Mouse (Mus musculus) heart, embryonic 11.5 days (tissue): Measurements from ENCODE around the gene Inpp1. TPM values are rescaled to one million over a fixed set of nuclear protein-coding genes. Genes with fewer than 3 reads are reported as not detected.

Experiments
- ATAC-seq: fragments of 200-750 bp; cut with Nextera tagmentation; replicated peaks from 2 replicates; pipeline ENCODE4 v1.8.0; 2017; ENCODE audit warnings: moderate library complexity; ENCODE audit not compliant: insufficient number of reproducible peaks, low FRiP score, low TSS enrichment
- H3K27ac ChIP-seq: fragments of 300-500 bp; sonication (generic); 2 replicates; pipeline ENCODE4 v1.5.1; 2014; ENCODE audit warnings: mild to moderate bottlenecking, low read depth, low read length
- H3K27me3 ChIP-seq: fragments of 300-500 bp; sonication (generic); 2 replicates; pipeline ENCODE4 v1.6.1; 2014; ENCODE audit warnings: mild to moderate bottlenecking, low read length, mixed read lengths; ENCODE audit not compliant: control insufficient read depth, insufficient read depth
- H3K36me3 ChIP-seq: fragments of 300-500 bp; sonication (generic); 2 replicates; pipeline ENCODE4 v1.6.1; 2014; ENCODE audit warnings: mild to moderate bottlenecking, low read length, moderate library complexity, mixed read lengths; ENCODE audit not compliant: control insufficient read depth, insufficient read depth
- H3K4me1 ChIP-seq: fragments of 300-500 bp; sonication (generic); 2 replicates; pipeline ENCODE4 v1.6.1; 2014; ENCODE audit warnings: low read length; ENCODE audit not compliant: control insufficient read depth, insufficient read depth
- H3K4me2 ChIP-seq: fragments of 300-500 bp; sonication (generic); 2 replicates; pipeline ENCODE4 v1.6.1; 2014; ENCODE audit warnings: mild to moderate bottlenecking, moderate library complexity
- H3K4me3 ChIP-seq: fragments of 300-500 bp; sonication (generic); 2 replicates; pipeline ENCODE4 v1.5.1; 2014; ENCODE audit warnings: low read depth, low read length
- H3K9ac ChIP-seq: fragments of 300-500 bp; sonication (generic); 2 replicates; pipeline ENCODE4 v1.6.1; 2014; ENCODE audit warnings: mild to moderate bottlenecking, low read depth, low read length, moderate library complexity
- H3K9me3 ChIP-seq: fragments of 300-500 bp; sonication (generic); replicated peaks from 2 replicates; pipeline ENCODE4 v1.6.1; 2016; ENCODE audit warnings: low read length; ENCODE audit not compliant: control insufficient read depth
- WGBS: fragments of 180-500 bp; shearing (Covaris S2); extraction: QIAGEN DNeasy Blood & Tissue Kit; methylation state at CpG from one replicate; pipeline ENCODE4 v1.1.7; 2014; ENCODE audit not compliant: insufficient replicate concordance; 5-methylcytosine and 5-hydroxymethylcytosine counted together
- polyA plus RNA-seq: library from polyadenylated mRNA; unstranded; fragments of >200 nt; fragmentation: Nextera tagmentation; extraction: Ambion mirVana; gene quantifications from 2 replicates; pipeline ENCODE4 v1.2.1, GENCODE M21; 2014

The Inpp1 gene
- polyA plus RNA-seq, 1 experiment from 2014 or later = 15.0 TPM

DNA sequence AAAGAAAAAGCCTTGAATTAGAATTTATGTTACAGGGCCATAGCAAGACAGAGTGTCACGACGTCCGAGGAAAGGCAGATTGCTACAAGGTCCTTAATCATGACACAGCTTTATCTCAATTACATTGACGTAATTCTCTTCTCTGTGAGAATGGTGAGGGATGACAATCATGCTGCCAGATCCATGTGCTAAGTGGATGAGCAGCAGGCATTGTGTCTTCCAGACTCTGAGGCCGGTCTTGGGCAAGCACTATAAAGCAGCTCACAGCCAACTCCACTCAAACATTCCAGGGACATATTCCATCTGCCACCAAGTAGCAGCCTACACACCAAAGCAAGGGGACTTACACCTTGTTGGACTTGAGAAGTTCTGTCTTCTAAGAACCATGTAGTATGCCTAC, 17.7 kb downstream of the Inpp1 start:
- Histone ChIP-seq H3K9ac (no peak overlapping the region), H3K36me3 (no peaks in the 10 kb centered on the region), H3K4me3 (no peak overlapping the region), H3K4me1 (peaks cover 22% of the 10 kb centered on the region), H3K4me2 (peak overlapping the region; percentile 24; the same call in 1 of the 2 replicates), H3K9me3 (no peaks in the 10 kb centered on the region), H3K27me3 (no peaks in the 10 kb centered on the region), H3K27ac (no peak overlapping the region)
- 34% methylated on average over 5 of the region's 5 CpGs for WGBS
- ATAC-seq = no peak

DNA sequence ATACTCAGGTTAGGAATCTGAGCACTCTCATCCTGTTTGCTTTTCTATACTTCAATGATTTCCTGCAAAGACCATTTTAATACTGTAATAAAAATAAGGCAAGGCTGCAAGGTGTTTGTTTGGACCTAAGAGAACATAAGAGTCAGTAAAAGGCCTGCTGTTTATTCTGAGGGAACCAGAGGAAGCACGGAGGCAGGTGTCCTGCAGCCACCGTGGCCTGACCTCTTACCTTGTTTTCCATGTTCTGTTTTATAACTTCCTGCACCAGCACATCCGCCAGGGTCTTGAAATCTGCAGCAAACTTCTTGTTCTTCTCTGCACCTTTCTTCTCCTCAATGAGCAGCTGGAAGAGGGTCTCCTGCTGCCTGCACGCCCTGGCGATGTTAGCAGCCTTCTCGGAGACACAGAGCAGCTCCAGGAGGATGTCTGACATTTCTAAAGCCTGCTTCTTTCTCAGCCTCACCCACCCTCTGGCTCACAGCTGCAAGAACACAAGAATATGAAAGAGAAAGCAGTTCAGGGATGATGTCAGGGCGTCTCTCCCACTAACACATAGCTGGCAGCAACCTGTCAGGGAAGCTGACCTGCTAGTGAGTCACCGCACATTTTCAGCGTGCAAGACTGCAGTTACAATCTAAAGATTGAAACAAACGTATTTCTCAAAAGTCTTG, 18.3 kb downstream of the Inpp1 start:
- Histone ChIP-seq H3K27me3 (no peaks in the 10 kb centered on the region), H3K9me3 (no peaks in the 10 kb centered on the region), H3K36me3 (no peaks in the 10 kb centered on the region), H3K4me1 (peaks cover 22% of the 10 kb centered on the region), H3K27ac (peak overlapping the region; percentile 35; the same call in 1 of the 2 replicates), H3K4me3 (no peak overlapping the region), H3K4me2 (peak overlapping the region; percentile 24), H3K9ac (peak overlapping the region; percentile 16; the same call in 1 of the 2 replicates)
- 59% methylated on average over 10 of the region's 10 CpGs for WGBS
- ATAC-seq = no peak

DNA sequence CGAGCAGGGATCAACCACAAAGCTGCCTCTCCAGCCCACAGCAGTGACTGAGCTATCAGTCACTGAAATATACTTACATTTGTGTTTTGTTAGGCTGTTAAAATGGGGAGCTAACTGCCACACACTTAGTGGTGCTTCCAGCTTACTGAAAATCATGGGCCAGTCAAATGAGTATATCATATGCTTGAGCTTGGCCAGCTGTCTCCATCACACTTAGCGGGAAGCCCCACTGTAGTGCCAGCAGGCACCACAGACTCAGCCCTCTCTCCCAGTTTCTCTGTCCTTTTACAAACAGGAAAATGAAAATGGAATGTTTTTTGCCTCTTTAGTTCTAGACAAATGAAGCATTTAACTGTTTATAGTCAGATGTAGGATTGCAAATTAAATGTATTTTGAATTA, 21.6 kb downstream of the Inpp1 start:
- 82% methylated on average over 2 of the region's 2 CpGs for WGBS
- H3K4me2 ChIP-seq = no peak overlapping the region
- ATAC-seq = no peak

DNA sequence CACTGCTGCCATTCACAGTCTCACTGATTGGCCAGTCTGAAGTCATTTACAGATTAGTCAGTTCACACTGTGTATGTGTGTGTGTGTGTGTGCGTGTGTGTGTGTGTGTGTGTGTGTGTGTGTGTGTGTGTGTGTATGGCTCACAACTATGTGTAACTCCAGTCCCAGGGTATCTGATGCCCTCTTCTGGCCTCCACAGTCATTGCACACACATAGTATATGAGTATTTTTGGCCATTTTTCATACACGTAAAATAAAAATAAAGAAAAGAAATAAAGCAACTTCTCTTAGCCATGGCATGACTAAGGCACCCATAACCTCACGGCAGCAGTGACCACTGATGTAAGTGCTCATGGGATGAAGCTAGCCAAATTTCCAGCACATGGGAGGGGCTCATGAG, 23.8 kb downstream of the Inpp1 start:
- Histone ChIP-seq H3K36me3 (peaks cover 3% of the 10 kb centered on the region), H3K4me3 (no peak overlapping the region), H3K9me3 (no peaks in the 10 kb centered on the region), H3K27me3 (no peaks in the 10 kb centered on the region), H3K27ac (no peak overlapping the region), H3K4me1 (peaks cover 6% of the 10 kb centered on the region), H3K9ac (no peak overlapping the region), H3K4me2 (no peak overlapping the region)
- no peak for ATAC-seq
- 77% methylated on average over 3 of the region's 3 CpGs for WGBS

More for the DNA sequence above, 21.6 kb downstream of the Inpp1 start:
- peaks cover 22% of the 10 kb centered on the region for H3K4me1 ChIP-seq
- no peaks in the 10 kb centered on the region for H3K9me3 ChIP-seq
- H3K36me3 ChIP-seq = no peaks in the 10 kb centered on the region
- H3K27me3 ChIP-seq = no peaks in the 10 kb centered on the region
- no peak overlapping the region for H3K4me3 ChIP-seq
- H3K9ac ChIP-seq = no peak overlapping the region
- H3K27ac ChIP-seq = no peak overlapping the region

DNA sequence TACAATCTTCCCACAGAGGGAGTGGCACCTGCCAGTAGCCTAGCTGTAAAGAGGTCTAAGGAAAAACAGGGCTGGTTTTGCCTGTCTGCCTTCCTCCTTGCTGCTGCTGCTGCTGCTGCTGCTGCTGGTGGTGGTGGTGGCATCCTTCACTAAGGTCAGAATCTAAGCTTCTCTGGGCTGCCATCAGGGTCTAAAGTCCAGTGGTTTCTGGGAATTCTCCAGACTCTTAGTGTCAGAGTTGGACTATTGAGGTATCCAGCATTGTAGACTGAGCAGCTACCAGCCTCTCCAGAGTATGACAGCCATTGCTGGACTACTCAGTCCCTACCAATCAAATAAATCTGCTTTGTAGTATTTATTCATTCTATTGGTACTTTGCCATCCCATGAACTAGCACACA, 24.8 kb downstream of the Inpp1 start:
- H3K4me3 ChIP-seq = no peak overlapping the region
- H3K4me1 ChIP-seq = peaks cover 2% of the 10 kb centered on the region
- no peaks in the 10 kb centered on the region for H3K27me3 ChIP-seq
- no peaks in the 10 kb centered on the region for H3K9me3 ChIP-seq
- ATAC-seq = no peak
- peaks cover 3% of the 10 kb centered on the region for H3K36me3 ChIP-seq
- H3K4me2 ChIP-seq = no peak overlapping the region
- no peak overlapping the region for H3K27ac ChIP-seq
- no peak overlapping the region for H3K9ac ChIP-seq

DNA sequence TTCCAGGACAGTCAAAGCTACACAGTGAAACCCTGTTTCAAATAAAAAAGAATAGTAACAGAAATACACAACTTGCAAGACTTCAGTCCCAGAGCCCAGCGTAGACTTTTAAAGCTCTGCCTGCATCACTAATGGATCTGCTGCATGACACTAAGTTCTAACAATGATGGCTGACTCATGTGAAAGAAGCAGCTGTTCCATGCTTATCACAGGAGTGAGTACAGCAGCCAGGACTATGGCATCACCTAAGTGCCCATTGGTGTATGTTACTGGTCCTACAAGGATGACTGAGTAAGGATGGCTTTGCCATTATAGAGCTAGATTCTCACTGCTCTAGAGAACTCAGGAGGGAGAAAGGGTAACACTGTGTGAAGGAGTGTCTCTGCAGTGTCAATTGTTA, 30.2 kb downstream of the Inpp1 start:
- Histone ChIP-seq H3K36me3 (peaks cover 3% of the 10 kb centered on the region), H3K4me3 (no peak overlapping the region), H3K27me3 (no peaks in the 10 kb centered on the region), H3K4me2 (no peak overlapping the region), H3K4me1 (no peaks in the 10 kb centered on the region), H3K9ac (no peak overlapping the region), H3K9me3 (no peaks in the 10 kb centered on the region), H3K27ac (no peak overlapping the region)
- WGBS = 87% methylated on average over 1 of the region's 1 CpGs
- no peak for ATAC-seq

DNA sequence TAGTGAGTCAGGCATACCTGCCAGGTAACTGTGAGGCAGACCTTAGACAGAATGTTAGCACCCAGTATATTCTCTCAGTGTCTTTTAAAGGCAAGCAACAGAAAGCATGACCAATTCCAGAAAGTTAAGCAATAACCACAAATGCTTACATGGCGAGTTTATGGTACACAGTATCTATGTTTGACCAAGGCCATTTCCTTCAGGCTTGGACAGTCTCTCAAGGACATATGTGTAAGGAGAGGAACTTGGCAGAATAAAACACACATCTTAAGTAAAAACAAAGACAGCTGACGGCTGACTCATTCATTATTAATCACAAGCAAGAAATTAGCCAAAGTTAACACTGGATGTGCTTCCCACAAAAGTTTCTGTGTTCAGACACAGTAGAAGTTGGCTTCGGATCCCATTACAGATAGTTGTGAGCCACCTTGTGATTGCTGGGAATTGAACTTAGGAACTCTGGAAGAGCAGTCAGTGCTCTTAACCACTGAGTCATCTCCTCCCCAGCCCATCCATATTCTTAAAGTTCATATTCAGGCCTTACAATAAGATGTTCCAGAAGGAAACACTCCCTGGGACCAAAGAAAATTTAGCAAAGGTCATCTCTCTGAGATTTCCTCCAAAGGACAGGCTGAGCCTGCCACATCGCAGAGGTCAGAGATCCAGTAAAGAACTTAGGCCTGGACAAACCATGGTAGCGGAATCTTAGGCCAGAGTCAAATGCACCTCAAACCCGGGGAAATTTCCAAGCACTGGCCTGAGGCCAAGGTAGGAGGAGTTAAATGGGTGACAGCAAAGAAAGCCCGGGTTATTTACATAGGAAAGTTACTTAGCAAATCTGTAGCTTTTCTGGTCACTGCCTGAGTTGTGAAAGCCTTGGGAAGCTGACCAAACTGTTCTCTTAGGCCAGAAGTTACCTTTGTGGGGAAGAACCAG, 52.0 kb downstream of the Inpp1 start:
- Histone ChIP-seq H3K9ac (no peak overlapping the region), H3K36me3 (no peaks in the 10 kb centered on the region), H3K4me3 (no peak overlapping the region), H3K9me3 (no peaks in the 10 kb centered on the region), H3K4me2 (no peak overlapping the region), H3K27ac (no peak overlapping the region), H3K27me3 (no peaks in the 10 kb centered on the region), H3K4me1 (no peaks in the 10 kb centered on the region)
- no peak for ATAC-seq
- 67% methylated on average over 7 of the region's 7 CpGs for WGBS

DNA sequence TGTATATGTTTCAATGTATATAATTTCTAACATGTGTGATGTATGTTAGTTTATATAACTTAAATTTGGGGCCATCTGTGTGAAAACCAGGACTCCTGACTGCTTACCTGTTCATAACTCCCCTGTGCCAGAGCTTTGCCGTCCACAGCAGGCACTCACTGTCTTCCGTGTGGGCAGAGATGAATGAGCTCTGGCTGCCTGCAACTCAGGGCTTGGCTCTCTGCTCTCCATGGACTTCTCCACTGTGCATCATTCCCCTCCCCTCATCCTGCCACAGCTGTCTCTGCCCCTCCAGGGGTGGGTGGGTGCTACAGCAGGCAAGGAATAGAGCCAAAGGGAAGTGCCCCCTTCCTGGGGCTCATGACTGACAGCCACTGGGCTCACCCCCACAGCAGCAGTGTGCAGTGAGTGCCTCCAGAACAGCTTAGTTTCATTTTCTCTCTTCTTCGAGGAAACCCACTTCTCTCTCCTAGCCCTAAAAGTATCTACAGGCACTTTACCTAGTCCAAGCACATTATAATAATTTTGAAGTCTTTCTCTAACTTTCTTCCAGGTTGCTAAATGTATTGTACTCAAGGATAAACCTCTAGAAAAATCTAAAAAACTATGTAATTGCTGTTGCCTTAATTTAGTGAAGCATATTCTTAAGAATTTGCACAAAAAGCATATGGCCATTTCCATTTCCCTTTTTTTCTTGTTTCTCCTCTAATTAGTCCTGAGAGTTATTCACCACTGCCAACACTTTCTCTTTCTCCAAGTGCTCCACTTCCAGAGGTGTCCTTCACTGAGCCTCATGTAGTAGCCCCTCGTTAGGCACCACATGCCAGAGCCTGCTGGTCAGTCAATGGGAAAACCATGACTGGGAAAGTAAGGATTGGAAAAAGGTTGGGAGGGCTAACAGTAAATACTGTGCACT, 53.3 kb downstream of the Inpp1 start:
- no peak for ATAC-seq
- no peaks in the 10 kb centered on the region for H3K27me3 ChIP-seq
- no peak overlapping the region for H3K4me3 ChIP-seq
- 60% methylated on average over 4 of the region's 4 CpGs for WGBS
- no peaks in the 10 kb centered on the region for H3K36me3 ChIP-seq
- H3K27ac ChIP-seq = no peak overlapping the region
- H3K9ac ChIP-seq = no peak overlapping the region
- no peaks in the 10 kb centered on the region for H3K4me1 ChIP-seq
- no peak overlapping the region; the same call in 1 of the 2 replicates for H3K4me2 ChIP-seq
- no peaks in the 10 kb centered on the region for H3K9me3 ChIP-seq
